Mouse (Mus musculus): ENCODE measurements at regions not wholly inside any gene's neighbourhood (a gene's known extent, or its start where the extent isn't known, plus 50 kb on each side); places are given as distances from the start of the nearest gene placed in this dataset.

GRCm38 (mm10) chr7:136780708-136781107, 113.7 kb upstream of the Mgmt start:
- WGBS: 90% methylated on average over 11 of the region's 11 CpGs
- Histone ChIP-seq H3K4me1 (no peaks in the 10 kb centered on the region), H3K4me3 (no peak overlapping the region), H3K9me3 (no peaks in the 10 kb centered on the region), H3K4me2 (no peak overlapping the region), H3K9ac (no peak overlapping the region), H3K36me3 (replicated peaks) (no peaks in the 10 kb centered on the region), H3K27ac (no peak overlapping the region), H3K27me3 (replicated peaks) (no peaks in the 10 kb centered on the region)
- no peak for ATAC-seq (replicated peaks)

DNA sequence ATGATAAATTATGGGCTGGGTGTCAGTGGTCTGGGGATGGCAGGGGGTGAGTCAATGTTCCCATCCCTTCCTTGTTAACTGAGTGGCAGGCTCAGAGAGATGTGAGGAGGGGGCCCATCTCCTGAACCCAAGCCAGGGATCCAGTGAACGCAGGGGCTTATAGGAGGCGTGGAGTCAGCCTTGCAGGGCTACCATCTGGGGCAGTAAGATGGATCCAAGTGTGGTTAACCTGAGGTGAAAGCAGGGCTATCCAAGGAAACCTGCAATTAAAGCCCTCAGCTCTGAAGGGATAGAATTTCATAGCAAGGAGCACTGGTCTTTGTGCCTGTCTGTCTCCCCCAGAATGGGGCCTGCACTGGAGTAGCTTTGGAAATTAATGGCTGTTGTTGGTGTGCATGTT, 103.3 kb upstream of the Mgmt start:
- 66% methylated on average over 2 of the region's 2 CpGs for WGBS
- Histone ChIP-seq H3K36me3 (replicated peaks) (no peaks in the 10 kb centered on the region), H3K27ac (no peak overlapping the region), H3K27me3 (replicated peaks) (no peaks in the 10 kb centered on the region; the same call in 1 of the 2 replicates), H3K9ac (no peak overlapping the region), H3K4me1 (no peaks in the 10 kb centered on the region), H3K9me3 (no peaks in the 10 kb centered on the region), H3K4me3 (no peak overlapping the region), H3K4me2 (no peak overlapping the region)
- ATAC-seq (replicated peaks): no peak

GRCm38 (mm10) chr7:136792131-136792530, 102.3 kb upstream of the Mgmt start:
- WGBS: 77% methylated on average over 5 of the region's 5 CpGs
- Histone ChIP-seq H3K9ac (no peak overlapping the region), H3K9me3 (no peaks in the 10 kb centered on the region), H3K4me2 (no peak overlapping the region), H3K4me3 (no peak overlapping the region), H3K36me3 (replicated peaks) (no peaks in the 10 kb centered on the region), H3K27ac (no peak overlapping the region), H3K4me1 (no peaks in the 10 kb centered on the region), H3K27me3 (replicated peaks) (no peaks in the 10 kb centered on the region; the same call in 1 of the 2 replicates)
- ATAC-seq (replicated peaks): no peak

DNA sequence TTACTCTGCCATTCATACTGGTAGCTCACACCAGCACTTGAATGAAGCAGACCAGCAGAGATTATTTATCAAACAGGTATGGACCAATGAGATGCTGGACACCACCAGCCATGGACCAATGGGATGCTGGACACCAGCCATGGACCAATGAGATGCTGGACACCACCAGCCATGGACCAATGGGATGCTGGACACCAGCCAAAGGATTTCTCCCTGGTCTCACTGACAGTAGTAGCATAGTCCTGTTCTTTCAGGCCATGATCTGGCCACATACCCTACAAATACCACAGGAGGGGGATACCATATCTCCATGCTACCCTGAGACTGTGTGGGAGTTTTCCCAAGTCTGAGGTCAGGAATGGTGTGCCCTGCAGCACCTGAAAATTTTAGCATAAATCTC, 98.0 kb upstream of the Mgmt start:
- H3K27me3 ChIP-seq (replicated peaks): no peaks in the 10 kb centered on the region
- no peaks in the 10 kb centered on the region for H3K36me3 ChIP-seq (replicated peaks)
- no peak for ATAC-seq (replicated peaks)
- no peak overlapping the region for H3K27ac ChIP-seq
- no peak overlapping the region for H3K9ac ChIP-seq
- no peaks in the 10 kb centered on the region for H3K9me3 ChIP-seq
- H3K4me1 ChIP-seq: peaks cover 10% of the 10 kb centered on the region
- no peak overlapping the region for H3K4me3 ChIP-seq
- no peak overlapping the region for H3K4me2 ChIP-seq

DNA sequence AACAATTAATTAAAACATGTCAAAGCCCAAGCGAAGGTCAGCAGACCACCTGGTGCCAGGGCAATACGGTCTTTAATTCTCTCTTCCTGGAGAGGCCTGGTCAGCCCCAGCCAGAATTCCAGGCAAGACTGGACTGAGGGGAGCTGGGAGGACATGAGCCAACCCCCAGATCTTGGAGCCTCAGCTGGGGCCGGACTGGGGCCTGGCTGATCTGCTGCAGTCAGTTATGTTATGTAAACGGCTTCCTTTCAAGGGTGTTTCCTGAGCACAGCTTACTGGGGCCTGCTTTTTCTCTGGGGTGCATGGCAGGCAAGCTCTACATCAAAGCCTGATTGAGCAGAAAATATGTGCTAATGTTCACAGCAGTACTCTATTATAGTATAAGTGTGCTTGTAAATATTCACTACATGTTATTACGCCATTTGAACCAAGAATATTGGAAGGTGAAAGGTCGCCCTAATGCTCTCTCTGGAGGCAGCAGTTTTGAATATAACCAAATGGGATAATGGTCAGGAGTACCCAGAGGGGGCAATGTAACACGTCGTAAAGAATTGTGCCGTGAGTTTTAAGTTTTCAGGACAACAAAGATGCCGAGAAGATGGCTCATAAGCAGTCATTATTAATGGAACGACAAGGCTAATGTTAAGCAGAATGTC, 96.5 kb upstream of the Mgmt start:
- H3K4me3 ChIP-seq: no peak overlapping the region
- H3K27ac ChIP-seq: 0 out of 2 replicates have a peak overlapping the region, but pooled peaks have one; percentile 39
- no peak overlapping the region for H3K4me2 ChIP-seq
- no peaks in the 10 kb centered on the region for H3K9me3 ChIP-seq
- 34% methylated on average over 11 of the region's 11 CpGs for WGBS
- no peaks in the 10 kb centered on the region for H3K36me3 ChIP-seq (replicated peaks)
- no peaks in the 10 kb centered on the region for H3K27me3 ChIP-seq (replicated peaks)
- no peak for ATAC-seq (replicated peaks)
- H3K4me1 ChIP-seq: peaks cover 13% of the 10 kb centered on the region
- H3K9ac ChIP-seq: no peak overlapping the region

GRCm38 (mm10) chr7:136798605-136799004, 95.8 kb upstream of the Mgmt start:
- Histone ChIP-seq H3K27me3 (replicated peaks) (no peaks in the 10 kb centered on the region), H3K4me2 (no peak overlapping the region), H3K4me3 (no peak overlapping the region), H3K27ac (no peak overlapping the region), H3K9me3 (no peaks in the 10 kb centered on the region), H3K9ac (no peak overlapping the region), H3K4me1 (peaks cover 13% of the 10 kb centered on the region), H3K36me3 (replicated peaks) (no peaks in the 10 kb centered on the region)
- 86% methylated on average over 3 of the region's 3 CpGs for WGBS
- no peak for ATAC-seq (replicated peaks)

DNA sequence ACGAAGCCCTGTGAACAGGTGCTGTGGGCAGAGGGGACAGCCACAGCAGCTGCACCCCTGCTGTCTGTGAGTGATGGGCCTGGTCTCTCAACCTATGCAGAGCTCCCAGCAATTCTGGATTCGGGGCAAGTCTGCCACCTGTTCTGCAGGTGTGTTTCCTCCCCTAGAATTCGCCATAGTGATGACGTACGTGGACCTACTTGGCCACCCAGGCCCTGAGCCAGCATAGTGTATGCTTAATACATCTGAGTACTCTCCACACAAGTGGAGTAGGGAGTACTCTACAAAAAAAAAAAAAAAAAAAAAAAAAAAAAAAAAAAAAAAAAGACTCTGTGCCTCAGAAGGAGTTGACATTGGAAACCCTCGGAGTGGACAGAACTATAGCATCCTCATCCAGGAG, 87.3 kb upstream of the Mgmt start:
- Histone ChIP-seq H3K9ac (no peak overlapping the region), H3K9me3 (no peaks in the 10 kb centered on the region), H3K4me3 (no peak overlapping the region), H3K4me1 (no peaks in the 10 kb centered on the region), H3K27ac (no peak overlapping the region), H3K27me3 (replicated peaks) (no peaks in the 10 kb centered on the region), H3K36me3 (replicated peaks) (no peaks in the 10 kb centered on the region), H3K4me2 (no peak overlapping the region)
- WGBS: 91% methylated on average over 6 of the region's 6 CpGs
- no peak for ATAC-seq (replicated peaks)

DNA sequence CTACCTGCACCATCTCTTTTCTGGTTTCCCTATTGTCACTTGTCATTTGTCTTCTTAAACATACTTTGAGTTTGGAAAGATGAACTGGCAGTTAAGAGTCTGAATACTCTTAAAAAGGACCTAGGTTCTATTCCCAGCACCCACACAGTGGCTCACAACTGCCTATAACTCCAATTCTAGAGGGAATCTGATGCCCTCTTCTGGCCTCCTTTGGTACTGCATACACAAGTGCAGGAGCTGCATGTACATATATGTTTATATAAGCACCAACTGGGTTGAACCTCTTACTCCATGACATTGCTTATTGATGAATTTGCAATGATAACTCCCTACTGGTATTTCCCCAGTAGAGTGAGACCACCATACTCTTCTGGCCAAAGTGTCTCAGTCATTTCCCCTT, 86.4 kb upstream of the Mgmt start:
- H3K27me3 ChIP-seq (replicated peaks): no peaks in the 10 kb centered on the region
- no peaks in the 10 kb centered on the region for H3K4me1 ChIP-seq
- H3K27ac ChIP-seq: no peak overlapping the region
- ATAC-seq (replicated peaks): no peak
- H3K9me3 ChIP-seq: no peaks in the 10 kb centered on the region
- H3K36me3 ChIP-seq (replicated peaks): no peaks in the 10 kb centered on the region
- H3K9ac ChIP-seq: no peak overlapping the region
- H3K4me2 ChIP-seq: no peak overlapping the region
- H3K4me3 ChIP-seq: no peak overlapping the region

DNA sequence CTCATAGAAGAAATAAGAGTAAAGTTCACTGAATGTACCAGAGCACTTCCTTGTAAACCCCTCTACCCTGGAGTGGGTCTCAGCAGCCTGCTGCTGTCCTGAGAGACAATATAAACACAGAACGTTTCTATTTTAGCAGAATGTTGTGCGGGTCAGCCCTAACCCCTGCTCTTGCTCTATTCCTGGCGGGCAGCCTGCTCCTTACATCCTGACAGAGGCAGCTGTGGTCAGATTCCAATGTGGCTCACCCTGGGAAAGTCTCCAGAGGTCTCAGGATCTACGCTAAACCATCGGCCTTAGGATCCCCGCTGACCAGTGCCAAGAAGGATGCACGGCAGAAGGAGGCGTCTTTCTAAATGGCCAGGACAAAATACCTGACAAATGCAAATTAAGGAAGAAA, 84.8 kb upstream of the Mgmt start:
- no peaks in the 10 kb centered on the region for H3K9me3 ChIP-seq
- H3K4me3 ChIP-seq: no peak overlapping the region
- no peak overlapping the region for H3K9ac ChIP-seq
- no peak for ATAC-seq (replicated peaks)
- H3K27me3 ChIP-seq (replicated peaks): no peaks in the 10 kb centered on the region
- H3K36me3 ChIP-seq (replicated peaks): no peaks in the 10 kb centered on the region
- no peaks in the 10 kb centered on the region for H3K4me1 ChIP-seq
- 79% methylated on average over 8 of the region's 8 CpGs for WGBS
- no peak overlapping the region for H3K4me2 ChIP-seq
- H3K27ac ChIP-seq: no peak overlapping the region

GRCm38 (mm10) chr7:136813691-136814325, 80.6 kb upstream of the Mgmt start:
- H3K27me3 ChIP-seq (replicated peaks): no peaks in the 10 kb centered on the region
- WGBS: 85% methylated on average over 9 of the region's 9 CpGs

DNA sequence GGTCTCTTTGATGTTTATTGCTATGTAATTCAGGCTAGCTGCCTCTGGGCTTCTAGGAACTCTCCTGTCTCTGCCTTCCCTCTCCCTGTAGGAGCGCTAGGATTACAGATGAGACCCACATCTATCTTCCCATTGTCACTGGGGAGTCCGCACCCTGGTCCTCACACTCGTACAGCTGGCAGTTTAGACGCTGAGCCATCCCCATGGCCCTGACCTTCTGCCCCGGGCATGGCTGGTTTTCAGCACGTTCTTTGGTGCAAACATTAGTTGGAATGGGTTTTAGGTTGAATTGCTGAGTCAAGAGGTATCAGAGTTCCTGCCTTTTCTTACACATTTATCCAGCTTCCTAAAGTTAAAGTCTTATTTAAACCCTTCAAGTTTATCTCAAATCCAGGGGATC, 79.7 kb upstream of the Mgmt start:
- H3K27me3 ChIP-seq (replicated peaks): no peaks in the 10 kb centered on the region
- H3K9me3 ChIP-seq: no peaks in the 10 kb centered on the region
- no peak for ATAC-seq (replicated peaks)
- no peak overlapping the region for H3K27ac ChIP-seq
- 84% methylated on average over 6 of the region's 6 CpGs for WGBS
- H3K4me1 ChIP-seq: no peaks in the 10 kb centered on the region
- no peak overlapping the region for H3K4me3 ChIP-seq
- no peaks in the 10 kb centered on the region for H3K36me3 ChIP-seq (replicated peaks)
- no peak overlapping the region for H3K9ac ChIP-seq
- no peak overlapping the region for H3K4me2 ChIP-seq

More at GRCm38 (mm10) chr7:136813691-136814325, 80.6 kb upstream of the Mgmt start:
- Histone ChIP-seq H3K4me2 (no peak overlapping the region), H3K27ac (no peak overlapping the region), H3K9me3 (no peaks in the 10 kb centered on the region), H3K4me1 (no peaks in the 10 kb centered on the region), H3K36me3 (replicated peaks) (no peaks in the 10 kb centered on the region), H3K4me3 (no peak overlapping the region), H3K9ac (no peak overlapping the region)
- ATAC-seq (replicated peaks): no peak

DNA sequence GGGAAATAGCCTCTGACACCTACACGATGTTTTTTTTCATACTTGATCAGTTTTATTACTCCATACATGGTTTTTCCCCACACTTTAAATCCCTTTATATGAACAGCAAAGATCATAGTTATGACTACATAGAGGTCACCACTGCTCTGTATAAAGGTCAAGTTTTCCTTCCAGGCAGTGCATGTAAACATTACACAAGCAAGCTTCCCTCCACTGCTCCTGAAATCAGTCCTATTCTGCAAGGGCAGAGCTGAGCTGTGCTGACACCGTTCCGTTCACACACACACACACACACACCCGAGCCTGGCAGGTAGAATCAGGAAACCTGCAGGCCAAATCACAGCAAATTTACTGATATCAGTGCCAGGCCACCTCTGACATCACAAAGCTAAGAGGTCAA, 74.1 kb upstream of the Mgmt start:
- Histone ChIP-seq H3K4me2 (no peak overlapping the region), H3K9me3 (no peaks in the 10 kb centered on the region), H3K4me3 (no peak overlapping the region), H3K9ac (no peak overlapping the region), H3K36me3 (replicated peaks) (no peaks in the 10 kb centered on the region), H3K27me3 (replicated peaks) (no peaks in the 10 kb centered on the region), H3K4me1 (peaks cover 15% of the 10 kb centered on the region), H3K27ac (no peak overlapping the region)
- no peak for ATAC-seq (replicated peaks)
- WGBS: 76% methylated on average over 4 of the region's 4 CpGs

DNA sequence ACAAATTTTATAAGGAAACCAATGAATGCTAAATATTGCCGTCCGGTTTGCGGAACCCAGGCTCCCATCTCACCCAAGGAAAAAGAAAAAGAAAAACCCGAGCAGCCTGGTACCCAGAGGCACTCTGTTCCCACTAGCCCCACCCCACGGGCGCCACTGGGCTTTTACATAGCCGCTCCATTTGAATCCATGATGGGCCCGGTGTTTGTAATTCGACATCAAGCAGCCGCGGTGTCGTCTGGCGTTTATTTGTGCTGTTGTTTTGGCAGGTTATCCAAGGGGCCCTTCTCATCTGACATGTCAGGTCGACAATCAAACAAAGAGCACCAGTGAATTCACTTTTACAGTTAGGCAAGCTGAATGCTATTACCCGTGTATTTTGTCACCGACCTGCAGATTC, 68.8 kb upstream of the Mgmt start:
- peak overlapping the region; percentile 40 for H3K4me2 ChIP-seq
- no peak overlapping the region for H3K27ac ChIP-seq
- no peaks in the 10 kb centered on the region for H3K27me3 ChIP-seq (replicated peaks)
- H3K9ac ChIP-seq: peak overlapping the region; percentile 16; the same call in 1 of the 2 replicates
- peaks cover 22% of the 10 kb centered on the region for H3K4me1 ChIP-seq
- no peaks in the 10 kb centered on the region for H3K36me3 ChIP-seq (replicated peaks)
- WGBS: 17% methylated on average over 16 of the region's 16 CpGs
- H3K4me3 ChIP-seq: peak overlapping the region; percentile 22
- ATAC-seq (replicated peaks): no peak
- H3K9me3 ChIP-seq: no peaks in the 10 kb centered on the region
